Mouse (Mus musculus) forebrain, embryonic 13.5 days (tissue): ENCODE data around the gene Olfr353. TPM values are rescaled to one million over a fixed set of nuclear protein-coding genes. Genes with fewer than 3 reads are reported as not detected.

ENCODE experiments used
- ATAC-seq: fragments of 200-750 bp; cut with Nextera tagmentation; 2 replicates; pipeline ENCODE4 v1.8.0; 2017
- H3K27ac ChIP-seq: fragments of 300-500 bp; sonication (generic); 2 replicates; pipeline ENCODE4 v1.5.1; 2015; ENCODE audit warnings: inconsistent platforms, mild to moderate bottlenecking, moderate library complexity
- H3K27me3 ChIP-seq: fragments of 300-500 bp; sonication (generic); 2 replicates; pipeline ENCODE4 v1.6.1; 2015; ENCODE audit warnings: mild to moderate bottlenecking, inconsistent platforms
- H3K36me3 ChIP-seq: fragments of 300-500 bp; sonication (generic); 2 replicates; pipeline ENCODE4 v1.6.1; 2015; ENCODE audit warnings: mild to moderate bottlenecking, inconsistent platforms; ENCODE audit not compliant: poor library complexity, severe bottlenecking
- H3K4me1 ChIP-seq: fragments of 300-500 bp; sonication (generic); 2 replicates; pipeline ENCODE4 v1.6.1; 2015; ENCODE audit warnings: inconsistent platforms
- H3K4me2 ChIP-seq: fragments of 300-500 bp; sonication (generic); 2 replicates; pipeline ENCODE4 v1.6.1; 2015; ENCODE audit warnings: inconsistent platforms, mild to moderate bottlenecking, moderate library complexity
- H3K4me3 ChIP-seq: fragments of 300-500 bp; sonication (generic); 2 replicates; pipeline ENCODE4 v1.5.1; 2015; ENCODE audit warnings: mild to moderate bottlenecking, inconsistent platforms
- H3K9ac ChIP-seq: fragments of 300-500 bp; sonication (generic); 2 replicates; pipeline ENCODE4 v1.6.1; 2015; ENCODE audit warnings: mild to moderate bottlenecking, inconsistent platforms
- H3K9me3 ChIP-seq: fragments of 300-500 bp; sonication (generic); replicated peaks from 2 replicates; pipeline ENCODE4 v1.6.1; 2016; ENCODE audit warnings: inconsistent platforms
- WGBS: fragments of 180-500 bp; shearing (Covaris S2); methylation state at CpG from one replicate; pipeline ENCODE4 v1.1.7; 2015; 5-methylcytosine and 5-hydroxymethylcytosine counted together
- polyA plus RNA-seq: library from polyadenylated mRNA; unstranded; fragments of >200 nt; fragmentation: Nextera tagmentation; extraction: Ambion mirVana; gene quantifications from 2 replicates; pipeline ENCODE4 v1.2.1, GENCODE M21; 2015

Olfr353 gene
- not detected in 2 replicates for polyA plus RNA-seq

DNA sequence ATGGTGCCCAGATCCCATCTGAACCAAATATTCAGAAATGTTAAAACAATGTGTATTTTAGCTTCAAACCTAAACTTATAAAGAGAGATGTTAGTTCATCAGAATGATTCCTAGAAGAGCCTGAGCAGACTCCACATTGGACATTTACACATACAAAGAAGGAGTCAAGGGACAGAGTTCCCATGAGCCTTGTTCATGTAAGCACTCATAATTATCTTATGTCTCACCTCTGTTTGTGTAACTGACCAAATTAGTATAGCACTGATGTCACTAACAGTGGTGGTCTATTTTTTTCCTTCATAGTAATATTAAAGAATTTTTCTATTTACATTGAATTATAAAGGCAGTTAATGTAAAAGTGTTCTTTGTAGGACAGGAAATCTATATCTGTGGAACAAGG lies at the start of gene Olfr353:
Gene Olfr353 (minus strand): TSS at position 101 of the 400 bp plus-strand sequence.
- no peak for ATAC-seq
- Histone ChIP-seq H3K4me2 (no peak within 1 kb of the TSS), H3K27ac (no peak within 1 kb of the TSS), H3K9ac (no peak within 1 kb of the TSS), H3K36me3 (no peaks in the 10 kb centered on the region), H3K9me3 (peaks cover 18% of the 10 kb centered on the region), H3K27me3 (no peaks in the 10 kb centered on the region), H3K4me1 (no peaks in the 10 kb centered on the region), H3K4me3 (no peak within 1 kb of the TSS)

DNA sequence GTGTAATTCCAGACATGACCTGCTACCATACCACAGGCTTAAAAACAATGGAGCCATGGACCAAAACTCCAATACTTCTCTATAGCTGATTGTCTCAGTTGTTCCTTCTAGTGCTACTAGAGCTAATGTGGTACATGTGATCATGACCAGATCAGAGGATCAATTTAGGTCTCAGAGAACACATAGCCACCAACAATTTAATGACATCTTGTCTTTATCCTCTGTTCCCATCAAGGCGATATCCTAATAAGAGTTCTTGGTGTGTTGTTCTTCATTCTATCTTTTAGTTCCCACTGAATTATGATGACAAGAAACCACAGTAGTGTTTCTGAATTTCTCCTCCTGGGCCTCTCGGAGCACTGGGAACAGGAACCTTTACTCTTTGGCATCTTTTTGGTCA lies 44.1 kb upstream of the Olfr353 start, which contains the start of gene Olfr356:
Gene Olfr356 (plus strand): TSS at position 301 of the 400 bp plus-strand sequence.
- Histone ChIP-seq H3K9ac (no peak within 1 kb of the TSS), H3K27me3 (no peaks in the 10 kb centered on the region), H3K4me2 (no peak within 1 kb of the TSS), H3K36me3 (no peaks in the 10 kb centered on the region), H3K27ac (no peak within 1 kb of the TSS), H3K4me1 (no peaks in the 10 kb centered on the region), H3K9me3 (peaks cover 33% of the 10 kb centered on the region), H3K4me3 (no peak within 1 kb of the TSS)
- 80% methylated on average over 2 of the region's 2 CpGs for WGBS
- ATAC-seq: no peak

DNA sequence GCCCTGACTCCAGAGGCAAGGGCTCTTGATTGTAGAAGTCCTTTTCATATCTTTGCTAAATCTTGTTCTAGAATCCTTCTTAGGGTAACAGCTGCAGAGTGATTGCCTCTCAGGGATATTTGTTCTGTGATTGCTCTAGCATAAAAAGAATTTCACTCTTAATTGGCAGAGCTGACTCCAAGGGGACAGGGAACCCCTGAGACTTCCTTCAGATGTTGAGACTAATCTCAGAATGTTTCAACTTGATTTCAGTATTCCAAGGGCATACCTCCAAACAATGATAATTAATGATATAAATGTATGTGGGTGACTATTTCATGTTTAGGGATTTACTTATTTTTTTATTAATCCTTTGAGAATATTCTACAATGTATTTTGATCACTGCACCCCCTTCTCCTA lies 36.1 kb upstream of the Olfr353 start, which contains the start of gene Olfr355:
Gene Olfr355 (minus strand): TSS at position 101 of the 400 bp plus-strand sequence.
- Histone ChIP-seq H3K9ac (no peak within 1 kb of the TSS), H3K9me3 (peaks cover 19% of the 10 kb centered on the region), H3K27ac (no peak within 1 kb of the TSS), H3K36me3 (no peaks in the 10 kb centered on the region), H3K27me3 (no peaks in the 10 kb centered on the region), H3K4me1 (no peaks in the 10 kb centered on the region), H3K4me3 (no peak within 1 kb of the TSS), H3K4me2 (no peak within 1 kb of the TSS)
- no peak for ATAC-seq

DNA sequence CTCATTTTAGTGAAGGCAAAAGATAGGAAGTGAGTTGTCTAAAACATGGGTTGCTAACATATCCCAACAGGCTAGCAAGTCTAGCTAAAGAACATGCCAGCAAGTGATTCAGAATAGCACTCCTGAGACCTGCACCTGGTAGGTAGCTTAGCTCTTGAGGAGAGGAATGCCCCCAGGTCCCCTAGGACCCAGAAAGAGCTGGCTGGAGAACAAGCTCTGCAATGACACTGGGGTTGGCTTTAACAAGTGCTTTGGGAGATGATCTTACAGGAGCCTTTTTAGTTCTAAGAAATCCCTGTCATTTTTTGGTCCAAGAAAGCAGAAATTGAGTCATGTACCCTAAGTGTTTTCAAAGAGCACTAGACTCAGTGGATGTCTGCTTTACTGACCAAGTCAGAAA lies 12.6 kb upstream of the Olfr353 start, which contains the start of gene Olfr354:
Gene Olfr354 (plus strand): TSS at position 301 of the 400 bp plus-strand sequence.
- Histone ChIP-seq H3K27ac (no peak within 1 kb of the TSS), H3K9ac (no peak within 1 kb of the TSS), H3K36me3 (no peaks in the 10 kb centered on the region), H3K9me3 (peaks cover 39% of the 10 kb centered on the region), H3K4me1 (no peaks in the 10 kb centered on the region), H3K4me3 (no peak within 1 kb of the TSS), H3K4me2 (no peak within 1 kb of the TSS), H3K27me3 (no peaks in the 10 kb centered on the region)
- no peak for ATAC-seq

DNA sequence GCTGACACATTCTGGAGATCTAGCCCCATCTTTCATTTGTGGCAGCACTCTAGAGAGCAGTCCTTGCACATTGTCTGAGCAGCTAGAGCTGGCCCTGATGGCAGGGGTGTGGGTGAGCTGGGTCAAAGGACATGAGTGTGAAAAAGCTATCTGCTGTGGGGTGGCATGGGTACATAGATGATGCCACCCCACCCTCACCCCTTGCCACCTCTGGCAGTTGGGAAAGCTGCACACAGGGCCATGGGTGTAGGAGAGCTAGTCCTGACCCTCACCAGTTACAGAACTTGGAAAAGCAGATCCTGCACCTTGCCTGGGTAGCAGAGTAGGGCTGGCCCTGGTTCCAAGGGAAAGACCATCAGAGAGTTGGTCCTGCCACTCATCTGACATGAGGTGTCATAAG lies 4.4 kb upstream of the Olfr353 start:
- H3K4me3 ChIP-seq: no peak overlapping the region
- no peak for ATAC-seq
- no peaks in the 10 kb centered on the region for H3K4me1 ChIP-seq
- H3K4me2 ChIP-seq: no peak overlapping the region
- H3K9me3 ChIP-seq: peaks cover 31% of the 10 kb centered on the region
- no peak overlapping the region for H3K9ac ChIP-seq
- H3K27me3 ChIP-seq: no peaks in the 10 kb centered on the region
- H3K36me3 ChIP-seq: no peaks in the 10 kb centered on the region
- no peak overlapping the region for H3K27ac ChIP-seq

DNA sequence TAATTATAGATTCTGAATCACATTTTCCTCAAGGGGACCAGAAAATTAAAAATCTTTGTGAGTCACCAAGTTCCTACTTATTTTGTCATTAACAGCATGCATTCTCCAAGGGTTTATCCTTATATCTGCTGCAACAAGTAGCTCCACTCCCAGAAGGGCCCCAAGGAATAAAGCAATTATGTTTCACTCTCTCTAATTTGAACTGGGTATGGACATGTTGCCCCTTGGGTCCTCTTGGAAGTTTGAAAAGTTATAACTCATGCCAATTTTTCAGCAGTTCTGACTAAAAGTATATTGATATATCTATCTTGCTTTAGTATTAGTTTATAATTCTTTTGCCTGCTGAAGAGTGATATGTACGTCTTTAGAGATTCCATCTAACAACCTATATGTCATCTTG lies 24.6 kb downstream of the Olfr353 start, which contains the start of gene Olfr352:
Gene Olfr352 (plus strand): TSS at position 301 of the 400 bp plus-strand sequence.
- H3K4me3 ChIP-seq: no peak within 1 kb of the TSS
- no peak within 1 kb of the TSS for H3K4me2 ChIP-seq
- no peaks in the 10 kb centered on the region for H3K27me3 ChIP-seq
- H3K4me1 ChIP-seq: no peaks in the 10 kb centered on the region
- peaks cover 30% of the 10 kb centered on the region for H3K9me3 ChIP-seq
- no peak within 1 kb of the TSS for H3K9ac ChIP-seq
- no peak for ATAC-seq
- H3K27ac ChIP-seq: no peak within 1 kb of the TSS
- H3K36me3 ChIP-seq: no peaks in the 10 kb centered on the region
- 80% methylated on average over 1 of the region's 1 CpGs for WGBS

DNA sequence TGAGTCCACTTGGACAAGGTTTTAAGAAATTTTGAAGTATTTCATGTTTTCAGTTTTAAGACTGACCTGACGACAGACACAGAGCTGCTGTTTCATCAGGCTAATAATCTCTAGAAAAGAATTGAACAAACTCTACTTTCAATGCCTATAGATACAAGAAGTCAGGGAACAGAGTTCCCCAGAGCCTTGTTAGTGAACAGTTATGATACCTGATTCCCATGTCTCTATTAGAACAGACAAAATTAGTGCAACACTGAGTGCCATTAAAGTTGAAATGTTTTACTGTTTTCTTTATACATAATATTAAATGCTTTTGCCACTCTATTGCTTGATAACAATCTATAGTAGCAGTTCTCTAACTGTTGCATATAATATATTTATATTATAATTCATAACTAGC lies 30.2 kb downstream of the Olfr353 start, which contains the start of gene Olfr351:
Gene Olfr351 (minus strand): TSS at position 101 of the 400 bp plus-strand sequence.
- no peak within 1 kb of the TSS for H3K27ac ChIP-seq
- H3K4me1 ChIP-seq: no peaks in the 10 kb centered on the region
- H3K27me3 ChIP-seq: no peaks in the 10 kb centered on the region
- peaks cover 29% of the 10 kb centered on the region for H3K9me3 ChIP-seq
- 91% methylated on average over 1 of the region's 1 CpGs for WGBS
- H3K9ac ChIP-seq: no peak within 1 kb of the TSS
- H3K4me2 ChIP-seq: no peak within 1 kb of the TSS
- H3K4me3 ChIP-seq: no peak within 1 kb of the TSS
- H3K36me3 ChIP-seq: no peaks in the 10 kb centered on the region
- no peak for ATAC-seq

DNA sequence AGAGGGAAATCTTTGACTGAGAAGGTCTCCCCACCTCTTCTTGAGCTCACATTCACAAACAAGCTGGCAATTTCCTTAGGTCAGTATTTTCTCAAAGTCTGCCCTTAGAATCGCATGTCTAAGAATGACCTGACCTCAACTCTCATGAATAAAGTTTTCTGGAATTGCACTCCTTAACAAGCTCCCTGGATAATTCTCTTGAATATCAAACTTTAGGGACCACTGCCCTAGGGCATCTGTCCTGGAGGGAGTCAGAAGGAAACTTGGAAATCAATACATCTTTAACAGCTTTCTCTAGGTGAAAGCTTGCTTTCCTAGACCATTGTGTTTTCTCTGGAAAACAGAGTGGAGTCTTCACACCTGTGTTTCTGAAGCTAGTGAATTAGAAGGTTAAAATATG lies 46.7 kb downstream of the Olfr353 start, which contains the start of gene Olfr350:
Gene Olfr350 (plus strand): TSS at position 301 of the 400 bp plus-strand sequence.
- WGBS: 91% methylated on average over 1 of the region's 1 CpGs
- Histone ChIP-seq H3K27ac (no peak within 1 kb of the TSS), H3K4me3 (no peak within 1 kb of the TSS), H3K9me3 (peaks cover 23% of the 10 kb centered on the region), H3K4me1 (no peaks in the 10 kb centered on the region), H3K4me2 (no peak within 1 kb of the TSS), H3K36me3 (no peaks in the 10 kb centered on the region), H3K27me3 (no peaks in the 10 kb centered on the region), H3K9ac (no peak within 1 kb of the TSS)
- ATAC-seq: no peak

Other genes starting within 250 kb of the Olfr353 start
- gene Olfr346, start 207.1 kb downstream of the Olfr353 start, polyA plus RNA-seq: not detected in 2 replicates
- gene Olfr347, start 161.0 kb downstream of the Olfr353 start, polyA plus RNA-seq: not detected in 2 replicates
- gene Olfr348, start 108.7 kb downstream of the Olfr353 start, polyA plus RNA-seq: not detected in 2 replicates
- gene Olfr50, start 102.4 kb downstream of the Olfr353 start, polyA plus RNA-seq: not detected in 2 replicates
- not detected in 2 replicates for gene Olfr3, start 75.9 kb downstream of the Olfr353 start, polyA plus RNA-seq
- not detected in 2 replicates for gene Olfr350, start 46.6 kb downstream of the Olfr353 start, polyA plus RNA-seq
- not detected in 2 replicates for gene Olfr351, start 30.3 kb downstream of the Olfr353 start, polyA plus RNA-seq
- not detected in 2 replicates for gene Olfr352, start 24.5 kb downstream of the Olfr353 start, polyA plus RNA-seq
- not detected in 2 replicates for gene Olfr354, start 12.7 kb upstream of the Olfr353 start, polyA plus RNA-seq
- gene Olfr355, start 36.0 kb upstream of the Olfr353 start, polyA plus RNA-seq: not detected in 2 replicates
- gene Olfr356, start 44.2 kb upstream of the Olfr353 start, polyA plus RNA-seq: not detected in 2 replicates
- gene Olfr357, start 100.9 kb upstream of the Olfr353 start, polyA plus RNA-seq: not detected in 2 replicates
- not detected in 2 replicates for gene Olfr358, start 116.4 kb upstream of the Olfr353 start, polyA plus RNA-seq
- not detected in 2 replicates for gene Olfr360, start 172.8 kb upstream of the Olfr353 start, polyA plus RNA-seq
- gene Olfr361, start 196.4 kb upstream of the Olfr353 start, polyA plus RNA-seq: not detected in 2 replicates
- gene Olfr362, start 225.0 kb upstream of the Olfr353 start, polyA plus RNA-seq: not detected in 2 replicates
- not detected in 2 replicates for gene Olfr364-ps1, start 246.4 kb upstream of the Olfr353 start, polyA plus RNA-seq